ENCODE assay signal across 16 mouse cellular contexts in the genomic region with DNA sequence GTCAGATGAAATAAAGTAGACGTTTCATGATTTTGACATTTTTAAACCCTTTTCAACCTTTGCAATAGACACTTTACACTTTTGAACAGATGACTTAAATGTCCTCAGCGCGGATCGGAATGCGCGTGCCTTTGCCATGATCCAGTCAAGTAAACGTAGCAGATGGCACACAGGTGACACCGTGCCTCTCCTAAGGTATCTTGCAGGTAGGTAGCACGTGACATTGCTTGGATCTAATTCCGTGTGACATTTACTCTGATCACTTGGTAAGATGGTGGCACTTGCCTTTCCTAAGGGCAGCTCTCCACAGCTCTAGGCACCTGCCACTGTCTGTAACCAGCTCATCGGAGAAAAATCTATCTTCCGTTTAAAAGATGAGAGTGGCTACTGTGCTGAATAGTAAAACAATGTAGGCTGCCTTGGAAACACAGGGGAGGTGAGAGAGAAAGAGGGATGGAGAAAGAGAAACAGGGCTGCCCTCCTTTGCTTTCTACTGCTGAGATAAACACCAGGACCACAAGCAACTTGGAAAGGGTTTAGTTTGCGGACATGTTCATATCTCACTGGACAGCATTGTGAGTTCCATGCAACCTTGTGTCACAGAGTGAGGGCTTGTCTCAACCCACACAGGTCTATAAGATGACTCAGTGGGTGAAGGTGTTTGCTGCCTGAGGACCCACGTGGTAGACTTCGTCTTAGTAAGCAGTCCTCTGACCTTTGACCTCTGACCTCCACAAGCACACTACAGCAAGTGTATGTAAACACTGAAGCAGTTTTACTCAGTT.
"Had no signal": no experiment of that assay in that cellular context is flagged by ENCODE, and none has a peak within 500 bp of the region (broad histone marks: within the 10 kb centered on the region; RNA-seq: fewer than 3 reads in every experiment).

No protein-coding gene starts in this region.

- H3K9me3 ChIP-seq: limb, embryonic 10.5 days; liver, embryonic 15.5 days; neural tube, embryonic 15.5 days had no signal

- H3K4me3 ChIP-seq: left cerebral cortex, adult 2 months; limb, embryonic 10.5 days; liver, embryonic 15.5 days; myocyte; neural tube, embryonic 15.5 days had no signal

- H3K9ac ChIP-seq: liver, embryonic 15.5 days; neural tube, embryonic 15.5 days had no signal

- H3K27ac ChIP-seq: left cerebral cortex, adult 2 months; limb, embryonic 10.5 days; liver, embryonic 15.5 days; neural tube, embryonic 15.5 days had no signal

- H3K4me2 ChIP-seq: liver, embryonic 15.5 days; neural tube, embryonic 15.5 days had no signal

- H3K36me3 ChIP-seq: limb, embryonic 10.5 days; liver, embryonic 15.5 days; neural tube, embryonic 15.5 days had no signal

- H3K27me3 ChIP-seq: liver, embryonic 15.5 days; neural tube, embryonic 15.5 days had no signal

- DNase-seq: kidney, postnatal 10 days; kidney, postnatal 4 days; lung, adult 2 months; lung, postnatal 10 days; lung, postnatal 4 days; midbrain, embryonic 14.5 days; right cerebral cortex, adult 18-20 months; right cerebral cortex, postnatal 25 days; thymus, adult 18-20 months; thymus, postnatal 14 days had no signal

- H3K4me1 ChIP-seq: limb, embryonic 10.5 days; liver, embryonic 15.5 days; neural tube, embryonic 15.5 days had no signal

- ATAC-seq: intestine, postnatal 0 days had no signal
